Mouse (Mus musculus) stomach, embryonic 16.5 days (tissue): Measurements from ENCODE around the gene Slc22a14. TPM values are rescaled to one million over a fixed set of nuclear protein-coding genes. Genes with fewer than 3 reads are reported as not detected.
"Not testable (repeated sequence)": the region's sequence is repeated elsewhere in the genome, so short reads cannot be mapped to it uniquely, and the experiment has no call there.

ENCODE experiments used
- ATAC-seq: fragments of 200-750 bp; cut with Nextera tagmentation; 2 replicates; pipeline ENCODE4 v1.8.0; 2017; ENCODE audit warnings: moderate number of reproducible peaks, moderate TSS enrichment; ENCODE audit not compliant: insufficient read depth, low FRiP score
- H3K27ac ChIP-seq: fragments of 300-500 bp; sonication (generic); 2 replicates; pipeline ENCODE4 v1.5.1; 2014; ENCODE audit warnings: low read length
- H3K27me3 ChIP-seq: fragments of 300-500 bp; sonication (generic); 2 replicates; pipeline ENCODE4 v1.6.1; 2014; ENCODE audit warnings: low read length, control low read depth, mixed read lengths; ENCODE audit not compliant: control insufficient read depth, insufficient read depth
- H3K36me3 ChIP-seq: fragments of 300-500 bp; sonication (generic); 2 replicates; pipeline ENCODE4 v1.6.1; 2014; ENCODE audit warnings: low read length; ENCODE audit not compliant: control insufficient read depth, insufficient read depth
- H3K4me1 ChIP-seq: fragments of 300-500 bp; sonication (generic); 2 replicates; pipeline ENCODE4 v1.6.1; 2014; ENCODE audit warnings: low read length, control low read depth, mixed read lengths; ENCODE audit not compliant: control insufficient read depth, insufficient read depth
- H3K4me2 ChIP-seq: fragments of 300-500 bp; sonication (generic); 2 replicates; pipeline ENCODE4 v1.6.1; 2014; ENCODE audit warnings: low read depth, low read length, mixed read lengths
- H3K4me3 ChIP-seq: fragments of 300-500 bp; sonication (generic); replicated peaks from 2 replicates; pipeline ENCODE4 v1.5.1; 2014; ENCODE audit warnings: mild to moderate bottlenecking, low read length
- H3K9ac ChIP-seq: fragments of 300-500 bp; sonication (generic); 2 replicates; pipeline ENCODE4 v1.6.1; 2014; ENCODE audit warnings: low read length
- H3K9me3 ChIP-seq: fragments of 300-500 bp; sonication (generic); replicated peaks from 2 replicates; pipeline ENCODE4 v1.6.1; 2016; ENCODE audit warnings: low read length, control low read depth; ENCODE audit not compliant: control insufficient read depth
- WGBS: fragments of 180-500 bp; shearing (Covaris S2); extraction: QIAGEN DNeasy Blood & Tissue Kit; methylation state at CpG from one replicate; pipeline ENCODE4 v1.1.7; 2014; 5-methylcytosine and 5-hydroxymethylcytosine counted together
- polyA plus RNA-seq: library from polyadenylated mRNA; unstranded; fragments of >200 nt; fragmentation: Nextera tagmentation; extraction: Ambion mirVana; gene quantifications from 2 replicates; pipeline ENCODE4 v1.2.1, GENCODE M21; 2015

The Slc22a14 gene
- polyA plus RNA-seq, 1 experiment from 2014 or later = not detected

DNA sequence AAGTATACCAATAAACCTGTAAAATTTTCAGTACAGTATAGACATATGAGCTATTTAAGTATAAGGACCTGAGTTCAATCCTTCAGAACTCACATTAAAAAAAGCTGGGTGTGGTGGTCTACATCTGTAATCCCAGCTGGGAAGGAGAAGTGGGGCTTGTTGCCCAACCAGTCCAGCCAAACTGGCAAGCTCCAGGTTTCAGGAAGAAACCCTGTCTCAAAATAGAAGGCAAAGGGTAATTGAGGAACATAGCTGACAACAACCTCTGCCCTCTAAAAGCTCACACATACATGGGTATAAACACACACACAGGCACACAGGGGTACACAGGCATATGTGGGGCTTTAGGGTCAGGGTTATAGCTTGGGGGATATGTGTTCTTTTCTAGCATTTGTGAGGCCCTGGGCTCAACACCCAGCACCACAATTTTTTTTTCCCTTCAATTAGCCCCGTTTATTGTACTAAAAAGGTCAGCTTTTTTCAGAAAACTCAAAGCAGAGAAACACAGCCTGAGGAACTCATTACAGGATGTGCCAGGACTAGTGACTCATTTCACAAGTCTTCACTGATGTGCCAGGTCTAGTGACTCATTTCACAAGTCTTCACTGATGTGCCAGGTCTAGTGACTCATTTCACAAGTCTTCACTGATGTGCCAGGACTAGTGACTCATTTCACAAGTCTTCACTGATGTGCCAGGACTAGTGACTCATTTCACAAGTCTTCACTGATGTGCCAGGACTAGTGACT, 99.8 kb downstream of the Slc22a14 start:
- ATAC-seq, H3K9me3 ChIP-seq, H3K4me2 ChIP-seq, H3K27ac ChIP-seq, H3K27me3 ChIP-seq, H3K9ac ChIP-seq, H3K4me1 ChIP-seq, H3K4me3 ChIP-seq, H3K36me3 ChIP-seq: not testable (repeated sequence)
- 76% methylated on average over 1 of the region's 1 CpGs for WGBS

DNA sequence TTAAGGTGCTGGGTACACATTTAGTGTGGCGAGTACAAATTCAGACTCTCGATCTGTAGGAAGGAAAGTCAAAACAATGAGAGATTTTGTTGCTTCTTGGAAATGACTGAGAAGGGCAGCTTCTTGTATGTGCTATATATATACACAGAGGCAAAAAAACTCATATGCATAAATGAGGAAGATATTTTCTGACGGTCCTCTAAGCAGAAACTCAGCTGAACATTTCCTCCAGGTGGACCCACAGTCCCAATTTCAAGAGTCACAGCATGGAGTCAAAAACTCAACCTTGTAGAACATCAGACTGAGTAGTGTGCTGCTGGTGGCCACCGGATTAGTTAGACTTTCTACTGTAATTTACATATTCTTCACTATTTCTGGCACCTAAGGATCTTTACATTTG, 102.3 kb downstream of the Slc22a14 start:
- ATAC-seq = no peak
- Histone ChIP-seq H3K27ac (no peak overlapping the region), H3K4me1 (no peaks in the 10 kb centered on the region), H3K4me2 (no peak overlapping the region), H3K27me3 (no peaks in the 10 kb centered on the region), H3K9ac (no peak overlapping the region), H3K36me3 (0 out of 2 replicates have a peak, but pooled peaks cover 2% of the 10 kb centered on the region), H3K9me3 (no peaks in the 10 kb centered on the region), H3K4me3 (no peak overlapping the region)
- 89% methylated on average over 4 of the region's 4 CpGs for WGBS

DNA sequence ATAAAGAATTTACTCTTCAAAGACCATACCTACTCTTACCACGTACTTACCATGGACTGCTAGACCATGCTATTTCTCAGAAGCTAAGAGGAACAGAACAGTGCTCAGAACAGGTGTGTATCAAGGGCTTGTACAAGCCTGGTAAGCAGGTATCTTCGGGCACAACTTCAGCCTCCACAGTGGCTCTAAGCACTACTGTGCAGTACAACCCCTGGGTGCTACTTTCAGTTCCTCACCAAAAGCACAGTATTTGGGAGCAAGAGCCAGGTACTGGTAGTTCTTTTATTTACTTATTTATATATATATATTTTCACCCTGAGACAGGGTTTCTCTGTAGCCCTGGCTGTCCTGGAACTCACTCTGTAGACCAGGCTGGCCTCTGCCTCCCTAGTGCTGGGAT, 104.5 kb downstream of the Slc22a14 start:
- H3K27me3 ChIP-seq = no peaks in the 10 kb centered on the region
- WGBS = 94% methylated on average over 2 of the region's 2 CpGs
- no peak overlapping the region for H3K4me3 ChIP-seq
- H3K27ac ChIP-seq = no peak overlapping the region
- ATAC-seq = no peak
- no peaks in the 10 kb centered on the region for H3K4me1 ChIP-seq
- no peaks in the 10 kb centered on the region for H3K9me3 ChIP-seq
- H3K4me2 ChIP-seq = no peak overlapping the region
- no peaks in the 10 kb centered on the region for H3K36me3 ChIP-seq
- no peak overlapping the region for H3K9ac ChIP-seq

DNA sequence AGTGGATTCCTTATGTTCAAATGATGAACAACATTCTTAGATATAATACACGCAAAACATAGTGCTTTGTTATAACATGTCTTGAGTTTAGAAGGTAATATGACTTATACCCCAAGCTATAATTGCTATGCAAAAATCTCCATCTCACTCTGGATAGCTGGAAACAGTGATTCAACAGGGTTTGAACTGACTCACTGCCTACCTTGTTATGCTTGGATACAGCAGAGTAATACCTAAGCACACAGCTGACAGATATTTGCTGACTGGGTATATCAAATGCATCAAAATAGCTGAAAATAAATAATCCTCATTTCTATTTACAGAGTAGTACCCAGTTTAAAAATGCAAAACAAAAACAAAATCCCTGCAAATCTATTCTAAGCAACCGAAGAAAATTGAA, 106.6 kb downstream of the Slc22a14 start:
- Histone ChIP-seq H3K4me1 (no peaks in the 10 kb centered on the region), H3K4me3 (no peak overlapping the region), H3K27me3 (no peaks in the 10 kb centered on the region), H3K9ac (no peak overlapping the region), H3K36me3 (peaks cover 7% of the 10 kb centered on the region; the same call in 1 of the 2 replicates), H3K27ac (no peak overlapping the region), H3K4me2 (no peak overlapping the region), H3K9me3 (no peaks in the 10 kb centered on the region)
- ATAC-seq = no peak
- 91% methylated on average over 2 of the region's 2 CpGs for WGBS

DNA sequence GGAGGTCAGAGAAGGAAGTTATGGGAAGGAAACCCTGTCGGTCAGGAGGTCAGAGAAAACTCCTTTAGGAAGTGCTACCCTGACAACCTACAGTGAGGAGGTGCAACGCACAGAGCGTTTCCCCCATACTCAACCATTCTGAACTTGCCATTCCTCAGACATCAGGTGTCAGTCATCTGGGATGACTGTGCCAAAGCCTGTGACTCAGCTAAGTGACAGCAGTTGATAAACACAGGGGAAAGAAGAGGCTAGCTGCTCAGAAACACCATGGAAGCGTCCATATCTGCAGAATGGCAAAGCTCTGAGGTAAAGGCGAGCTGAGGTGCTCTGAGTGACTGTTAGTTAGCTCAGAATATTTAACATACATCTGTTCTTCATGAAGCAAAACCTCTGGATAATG, 107.2 kb downstream of the Slc22a14 start:
- WGBS = 78% methylated on average over 5 of the region's 5 CpGs
- no peak overlapping the region for H3K9ac ChIP-seq
- H3K36me3 ChIP-seq = peaks cover 7% of the 10 kb centered on the region; the same call in 1 of the 2 replicates
- no peaks in the 10 kb centered on the region for H3K4me1 ChIP-seq
- H3K27ac ChIP-seq = no peak overlapping the region
- H3K4me2 ChIP-seq = no peak overlapping the region
- H3K9me3 ChIP-seq = no peaks in the 10 kb centered on the region
- H3K4me3 ChIP-seq = no peak overlapping the region
- H3K27me3 ChIP-seq = no peaks in the 10 kb centered on the region
- ATAC-seq = no peak

DNA sequence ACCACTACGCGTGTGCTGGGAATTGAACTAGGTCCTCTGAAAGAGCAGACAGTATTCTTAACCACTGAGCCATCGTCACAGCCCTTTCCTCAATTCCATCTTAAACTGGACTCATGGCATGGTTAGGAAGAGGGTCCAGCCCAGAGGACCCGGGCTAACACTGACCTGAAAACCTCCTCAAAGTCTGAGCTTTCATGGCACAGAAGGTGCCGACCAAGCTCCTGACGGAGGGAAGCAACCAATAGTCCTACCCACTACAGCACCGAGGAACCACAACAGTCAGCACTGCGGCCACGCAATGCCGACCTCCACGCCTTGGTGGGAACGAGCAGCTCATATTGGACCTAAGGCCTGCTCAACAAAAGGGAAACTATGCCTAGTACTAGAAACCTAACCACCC, 109.2 kb downstream of the Slc22a14 start:
- no peak overlapping the region for H3K4me3 ChIP-seq
- no peak overlapping the region for H3K4me2 ChIP-seq
- 97% methylated on average over 12 of the region's 12 CpGs for WGBS
- H3K27me3 ChIP-seq = no peaks in the 10 kb centered on the region
- ATAC-seq = no peak
- peaks cover 10% of the 10 kb centered on the region; the same call in 1 of the 2 replicates for H3K36me3 ChIP-seq
- no peaks in the 10 kb centered on the region for H3K4me1 ChIP-seq
- no peaks in the 10 kb centered on the region for H3K9me3 ChIP-seq
- no peak overlapping the region for H3K27ac ChIP-seq
- H3K9ac ChIP-seq = no peak overlapping the region

DNA sequence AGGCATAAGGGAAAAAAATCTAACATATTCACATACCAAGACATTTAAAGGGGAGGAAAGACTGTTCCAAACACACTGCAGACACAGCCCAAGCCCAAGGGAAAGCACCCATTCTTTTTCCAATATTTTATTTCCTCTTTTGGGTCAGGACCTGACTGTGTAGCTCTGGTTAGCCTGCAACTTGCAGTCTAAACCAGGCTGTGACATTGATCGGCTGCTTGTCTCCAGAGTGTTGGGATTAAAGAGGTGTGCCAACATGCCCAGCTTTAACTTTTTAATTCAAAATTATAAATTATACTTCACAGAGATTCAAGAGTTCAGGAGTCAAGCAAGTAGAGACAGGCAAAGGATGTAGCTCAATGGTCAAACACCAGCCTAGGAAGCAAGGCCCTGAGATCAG, 110.3 kb downstream of the Slc22a14 start:
- H3K36me3 ChIP-seq = peaks cover 10% of the 10 kb centered on the region; the same call in 1 of the 2 replicates
- H3K4me3 ChIP-seq = no peak overlapping the region
- ATAC-seq = no peak
- H3K4me1 ChIP-seq = no peaks in the 10 kb centered on the region
- H3K27ac ChIP-seq = no peak overlapping the region
- no peaks in the 10 kb centered on the region for H3K9me3 ChIP-seq
- no peaks in the 10 kb centered on the region for H3K27me3 ChIP-seq
- 90% methylated on average over 1 of the region's 1 CpGs for WGBS
- H3K4me2 ChIP-seq = no peak overlapping the region
- no peak overlapping the region for H3K9ac ChIP-seq

DNA sequence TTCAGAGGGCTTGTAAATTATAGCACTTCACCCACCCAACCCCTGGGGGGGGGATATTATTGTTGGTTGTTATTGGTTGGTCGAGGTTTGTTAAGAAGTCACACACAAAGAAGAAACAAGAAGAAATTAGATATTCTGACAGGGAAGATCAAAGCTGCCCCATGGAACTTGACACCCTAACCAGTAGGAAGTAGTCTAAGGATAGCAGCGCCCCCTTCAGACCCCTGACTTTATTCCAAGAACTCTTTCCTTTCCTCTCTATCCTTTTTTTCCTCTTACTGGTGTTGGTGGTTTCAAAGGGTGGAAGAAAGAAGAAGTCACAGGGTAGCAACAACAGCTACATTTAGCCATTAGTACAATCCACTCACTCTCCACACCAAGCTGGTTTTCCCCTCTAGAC, 111.2 kb downstream of the Slc22a14 start:
- no peaks in the 10 kb centered on the region for H3K27me3 ChIP-seq
- no peak overlapping the region for H3K27ac ChIP-seq
- no peaks in the 10 kb centered on the region for H3K4me1 ChIP-seq
- no peak overlapping the region for H3K4me2 ChIP-seq
- H3K9ac ChIP-seq = no peak overlapping the region
- H3K36me3 ChIP-seq = peaks cover 13% of the 10 kb centered on the region; the same call in 1 of the 2 replicates
- no peak for ATAC-seq
- no peaks in the 10 kb centered on the region for H3K9me3 ChIP-seq
- WGBS = 84% methylated on average over 2 of the region's 2 CpGs
- H3K4me3 ChIP-seq = no peak overlapping the region

DNA sequence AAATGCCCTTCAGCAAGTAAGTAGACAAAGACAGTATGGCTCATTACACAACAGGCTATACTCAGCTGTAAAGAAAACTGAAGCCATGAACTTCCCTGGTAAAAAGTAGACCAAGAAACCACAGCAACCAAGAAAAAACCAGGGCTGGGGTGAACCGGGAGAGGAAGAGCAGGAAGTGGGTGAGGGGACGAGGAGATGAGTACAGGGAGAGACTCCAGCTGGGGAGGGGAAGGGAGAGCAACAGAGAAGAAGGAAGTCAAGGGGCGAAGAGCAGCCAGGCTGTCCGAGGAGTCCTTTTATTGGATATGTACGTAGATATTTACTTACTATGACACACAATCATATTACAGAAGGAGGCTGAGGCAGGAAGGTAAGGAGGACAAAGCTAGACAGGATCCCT, 117.4 kb downstream of the Slc22a14 start:
- no peak overlapping the region for H3K4me2 ChIP-seq
- H3K9me3 ChIP-seq = no peaks in the 10 kb centered on the region
- H3K36me3 ChIP-seq = peaks cover 10% of the 10 kb centered on the region; the same call in 1 of the 2 replicates
- no peak for ATAC-seq
- H3K9ac ChIP-seq = no peak overlapping the region
- H3K4me1 ChIP-seq = no peaks in the 10 kb centered on the region
- 81% methylated on average over 5 of the region's 5 CpGs for WGBS
- H3K27ac ChIP-seq = no peak overlapping the region
- no peak overlapping the region for H3K4me3 ChIP-seq
- H3K27me3 ChIP-seq = no peaks in the 10 kb centered on the region
